Mouse (Mus musculus) small intestine, adult 2 months (tissue): ENCODE data around the gene Nostrin. TPM values are rescaled to one million over a fixed set of nuclear protein-coding genes. Genes with fewer than 3 reads are reported as not detected.

Source experiments
- H3K27ac ChIP-seq: fragments of 200-500 bp; 2 replicates; pipeline ENCODE4 v1.5.1; 2012; ENCODE audit warnings: low read depth, low read length, control low read depth, inconsistent platforms; ENCODE audit not compliant: insufficient read depth
- H3K27me3 ChIP-seq: fragments of 200-500 bp; 2 replicates; pipeline ENCODE4 v1.6.1; 2012; ENCODE audit warnings: mild to moderate bottlenecking, moderate library complexity, low read length, inconsistent platforms; ENCODE audit not compliant: control insufficient read depth, insufficient read depth
- H3K36me3 ChIP-seq: fragments of 200-500 bp; 2 replicates; pipeline ENCODE4 v1.6.1; 2012; ENCODE audit warnings: mild to moderate bottlenecking, low read length, control low read depth, inconsistent platforms; ENCODE audit not compliant: control insufficient read depth, insufficient read depth
- H3K4me1 ChIP-seq: fragments of 200-500 bp; 2 replicates; pipeline ENCODE4 v1.6.1; 2012; ENCODE audit warnings: low read length, inconsistent platforms, mixed read lengths; ENCODE audit not compliant: control insufficient read depth, insufficient read depth, insufficient read length
- H3K4me3 ChIP-seq: fragments of 200-500 bp; 2 replicates; pipeline ENCODE4 v1.5.1; 2012; ENCODE audit warnings: low read depth, mild to moderate bottlenecking, control low read depth, inconsistent platforms, low read length, moderate library complexity
- CTCF ChIP-seq: fragments of 200-500 bp; IDR thresholded peaks from 2 replicates; pipeline ENCODE4 v1.5.1; 2012; ENCODE audit warnings: low read depth, mild to moderate bottlenecking, control low read depth, inconsistent platforms, low read length, moderate library complexity, mixed read lengths; ENCODE audit not compliant: insufficient replicate concordance, insufficient read length; ENCODE audit errors: extremely low read depth
- POLR2A ChIP-seq: fragments of 200-500 bp; IDR thresholded peaks from 2 replicates; pipeline ENCODE4 v1.6.1; 2012; ENCODE audit warnings: low read depth, mild to moderate bottlenecking, control low read depth, inconsistent platforms, low read length, moderate library complexity
- WGBS: fragments of 180-500 bp; shearing (Covaris S2); methylation state at CpG from one replicate; pipeline ENCODE4 v1.1.7; 2018; 5-methylcytosine and 5-hydroxymethylcytosine counted together
- polyA plus RNA-seq: library from polyadenylated mRNA; depleted of rRNA; stranded (reverse); fragments of >200 nt; gene quantifications from 2 replicates; pipeline ENCODE4 v1.2.3, GENCODE M21; 2012

Nostrin gene
- polyA plus RNA-seq, 1 experiment, result 6.3 TPM

DNA sequence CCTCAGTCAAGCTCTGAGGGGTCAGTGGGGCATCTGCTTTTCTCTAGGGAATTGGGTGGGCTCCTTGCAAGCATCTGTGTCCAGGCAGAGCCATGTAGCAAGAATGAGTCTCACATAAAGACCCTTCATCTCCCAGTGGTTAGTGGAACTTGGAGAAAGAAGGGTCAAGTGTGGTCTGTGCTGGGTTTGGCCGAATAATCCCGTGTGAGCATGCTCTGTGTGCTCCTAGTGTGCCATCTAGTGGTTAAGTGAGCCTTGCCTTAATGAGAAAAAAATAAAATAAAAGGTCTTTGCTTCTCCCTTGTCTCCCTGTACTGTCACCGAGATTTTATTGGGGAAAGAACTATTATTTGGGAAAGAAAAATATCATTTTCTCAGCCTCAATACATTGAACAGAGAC lies 34.9 kb upstream of the Nostrin start:
- no peak overlapping the region for H3K27ac ChIP-seq

DNA sequence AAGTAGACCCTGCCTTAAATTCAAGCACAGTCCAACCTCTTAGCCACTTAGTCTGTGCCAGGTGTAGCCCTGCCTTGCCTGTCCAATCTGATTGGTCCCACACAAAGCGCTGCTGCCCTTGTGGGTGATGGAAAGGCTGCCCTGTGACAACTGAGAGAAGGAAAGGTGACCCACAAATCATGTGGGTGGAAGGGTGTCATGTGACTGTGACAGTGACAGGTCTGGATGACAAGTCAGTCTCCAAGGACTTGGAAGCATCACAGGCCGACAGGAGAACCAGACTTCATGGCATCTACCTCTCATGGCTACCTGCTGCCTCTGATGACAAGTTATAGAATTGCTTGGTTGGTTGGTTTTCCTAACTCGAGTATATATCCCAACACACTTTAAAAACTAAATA lies 32.1 kb upstream of the Nostrin start:
- Histone ChIP-seq H3K4me1 (no peaks in the 10 kb centered on the region), H3K36me3 (peaks cover 11% of the 10 kb centered on the region), H3K27me3 (no peaks in the 10 kb centered on the region), H3K4me3 (no peak overlapping the region), H3K27ac (no peak overlapping the region)
- WGBS, result 87% methylated on average over 3 of the region's 3 CpGs
- TF ChIP-seq CTCF, result no peak
- TF ChIP-seq POLR2A, result no peak

More for the DNA sequence above, 34.9 kb upstream of the Nostrin start:
- WGBS, result 14% methylated on average over 3 of the region's 3 CpGs
- Histone ChIP-seq H3K36me3 (peaks cover 9% of the 10 kb centered on the region), H3K27me3 (no peaks in the 10 kb centered on the region), H3K4me3 (no peak overlapping the region), H3K4me1 (no peaks in the 10 kb centered on the region)
- TF ChIP-seq CTCF (peak; percentile 63; the same call in 1 of the 2 replicates), POLR2A (no peak)

DNA sequence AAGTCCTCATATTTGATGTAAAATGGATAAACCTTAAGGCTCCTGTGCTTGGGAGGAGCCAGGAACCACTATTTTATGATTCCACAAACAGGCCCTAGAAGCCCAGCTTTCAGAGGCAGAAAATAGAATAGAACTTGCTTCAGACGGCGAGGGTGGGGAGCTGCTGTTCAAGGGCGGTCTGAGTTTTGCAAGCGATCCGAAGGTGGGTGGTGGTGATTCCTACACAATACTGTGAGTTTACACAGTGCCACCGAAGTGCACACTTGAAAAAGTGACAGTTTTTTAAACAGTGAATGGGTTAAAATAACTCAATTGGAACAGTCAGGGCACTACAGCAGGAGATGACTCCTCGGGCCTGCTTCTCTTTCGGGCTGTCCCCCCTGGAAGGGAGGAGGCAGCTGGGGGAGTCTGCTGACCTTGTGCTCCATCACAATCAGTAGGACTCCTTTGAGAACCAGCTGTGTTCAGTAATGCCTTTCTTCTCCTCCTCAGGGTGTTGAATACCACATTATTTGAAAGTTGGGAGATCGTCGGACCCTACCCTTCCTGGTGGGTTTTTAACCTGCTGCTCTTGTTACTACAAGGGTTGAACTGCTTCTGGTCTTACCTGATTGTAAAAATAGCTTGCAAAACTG lies 31.0 kb upstream of the Nostrin start:
- no peak overlapping the region for H3K4me3 ChIP-seq
- no peak for TF ChIP-seq CTCF
- TF ChIP-seq POLR2A, result no peak
- no peak overlapping the region for H3K27ac ChIP-seq
- 83% methylated on average over 10 of the region's 10 CpGs for WGBS
- H3K27me3 ChIP-seq, result no peaks in the 10 kb centered on the region
- peaks cover 19% of the 10 kb centered on the region for H3K36me3 ChIP-seq
- H3K4me1 ChIP-seq, result no peaks in the 10 kb centered on the region

DNA sequence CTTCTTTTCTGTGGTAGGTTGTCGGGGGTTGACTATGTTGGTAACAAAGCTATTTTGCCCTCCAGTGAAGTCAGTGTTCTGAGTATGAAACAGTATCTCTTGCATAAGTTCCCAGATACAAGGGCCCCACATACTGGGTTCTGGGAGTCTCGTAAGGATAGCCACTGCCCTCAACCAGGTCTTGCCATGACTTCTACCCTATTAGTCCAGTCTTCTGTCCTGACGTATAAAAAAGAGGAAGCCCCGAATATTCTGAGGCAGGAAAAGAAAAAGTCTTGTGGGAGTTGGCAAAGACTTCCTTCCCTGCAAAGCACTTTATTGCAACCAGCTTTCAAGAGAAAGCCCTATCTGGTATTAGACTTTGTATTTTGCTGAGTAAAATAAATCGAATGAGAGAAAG lies 26.4 kb upstream of the Nostrin start:
- H3K36me3 ChIP-seq, result peaks cover 28% of the 10 kb centered on the region
- no peaks in the 10 kb centered on the region for H3K4me1 ChIP-seq
- H3K27ac ChIP-seq, result no peak overlapping the region
- no peak for TF ChIP-seq POLR2A
- no peak for TF ChIP-seq CTCF
- no peak overlapping the region for H3K4me3 ChIP-seq
- H3K27me3 ChIP-seq, result no peaks in the 10 kb centered on the region
- 59% methylated on average over 5 of the region's 5 CpGs for WGBS

DNA sequence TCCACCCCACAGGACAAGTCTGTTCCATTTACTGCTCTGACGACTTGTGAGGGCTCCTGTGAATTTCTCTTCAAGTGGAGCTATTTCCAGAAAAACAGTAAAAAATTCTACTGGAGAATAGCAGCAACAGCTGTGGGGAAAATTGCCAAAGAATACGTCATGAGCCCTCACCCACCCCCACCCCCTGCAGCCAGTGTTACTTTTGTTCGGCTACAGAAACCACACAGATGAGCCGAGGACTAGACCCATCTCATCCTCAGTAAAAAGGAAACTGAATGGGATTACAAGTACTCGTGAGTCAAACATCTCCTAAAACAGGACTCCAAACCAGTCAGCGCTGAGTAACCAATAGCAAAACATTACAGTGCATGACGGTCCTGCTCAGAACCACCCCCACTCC lies 25.9 kb upstream of the Nostrin start:
- no peak for TF ChIP-seq CTCF
- TF ChIP-seq POLR2A, result no peak
- Histone ChIP-seq H3K4me1 (no peaks in the 10 kb centered on the region), H3K36me3 (peaks cover 24% of the 10 kb centered on the region), H3K27me3 (no peaks in the 10 kb centered on the region), H3K27ac (no peak overlapping the region), H3K4me3 (no peak overlapping the region)
- 77% methylated on average over 7 of the region's 7 CpGs for WGBS

DNA sequence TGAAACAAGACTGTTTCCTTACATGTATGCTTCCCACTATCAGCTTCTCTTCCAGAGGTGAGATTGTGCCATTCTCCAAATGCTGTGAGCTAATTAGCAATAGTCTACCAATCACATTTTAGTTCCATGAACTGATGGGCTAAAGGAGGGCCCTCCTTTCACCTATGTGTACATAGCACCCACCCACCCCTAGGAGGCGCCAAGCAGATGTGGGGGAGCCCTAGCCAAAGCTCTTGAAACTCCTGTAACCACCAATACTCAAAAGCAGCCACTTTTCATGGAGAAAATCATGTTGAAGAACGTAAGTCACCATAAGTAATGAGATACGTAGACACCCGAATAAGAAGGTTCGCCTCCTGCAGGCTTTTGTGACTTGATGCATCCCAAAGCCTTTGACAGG lies 23.0 kb upstream of the Nostrin start:
- H3K4me1 ChIP-seq, result no peaks in the 10 kb centered on the region
- H3K4me3 ChIP-seq, result no peak overlapping the region
- TF ChIP-seq POLR2A, result no peak
- peak; percentile 29; the same call in 1 of the 2 replicates for TF ChIP-seq CTCF
- H3K27me3 ChIP-seq, result no peaks in the 10 kb centered on the region
- no peak overlapping the region for H3K27ac ChIP-seq
- peaks cover 21% of the 10 kb centered on the region for H3K36me3 ChIP-seq
- 95% methylated on average over 5 of the region's 5 CpGs for WGBS

DNA sequence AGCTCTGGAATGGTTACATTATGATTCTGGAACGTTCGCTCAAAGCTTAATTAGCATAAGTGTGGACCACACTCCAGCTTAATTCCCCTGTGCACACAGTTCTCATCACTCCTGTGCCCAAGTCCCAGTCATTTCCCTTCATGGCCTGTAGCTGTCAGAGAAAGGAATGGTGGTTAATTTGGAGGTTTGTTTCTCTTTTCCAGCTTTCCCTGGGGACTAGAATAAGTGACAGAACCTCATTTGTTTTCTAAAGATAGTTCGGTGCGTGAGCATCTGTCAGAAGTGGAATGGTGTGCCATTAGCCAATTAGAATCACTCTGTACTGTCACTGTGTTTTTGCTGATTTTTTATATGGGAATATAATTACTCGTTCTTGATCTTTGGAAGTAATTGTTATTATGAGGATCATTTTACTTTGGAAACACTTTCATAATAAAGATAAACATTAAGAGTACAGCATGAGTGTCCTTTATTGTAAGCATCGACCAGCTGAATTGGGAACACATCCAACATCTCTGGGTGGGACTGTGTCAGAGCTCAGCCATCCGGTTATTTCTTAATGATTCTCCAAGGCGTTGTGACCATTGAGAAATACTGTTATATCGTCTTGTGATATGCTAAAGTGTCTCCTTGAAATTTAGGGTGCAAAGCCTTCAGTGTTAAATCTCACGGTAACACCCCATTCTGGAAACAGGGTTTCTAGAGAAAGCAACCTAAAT lies 21.6 kb upstream of the Nostrin start:
- no peak overlapping the region for H3K27ac ChIP-seq
- no peaks in the 10 kb centered on the region for H3K27me3 ChIP-seq
- no peak overlapping the region for H3K4me3 ChIP-seq
- TF ChIP-seq POLR2A (no peak), CTCF (no peak)
- 78% methylated on average over 10 of the region's 10 CpGs for WGBS
- H3K36me3 ChIP-seq, result peaks cover 14% of the 10 kb centered on the region; the same call in 1 of the 2 replicates
- no peaks in the 10 kb centered on the region for H3K4me1 ChIP-seq

DNA sequence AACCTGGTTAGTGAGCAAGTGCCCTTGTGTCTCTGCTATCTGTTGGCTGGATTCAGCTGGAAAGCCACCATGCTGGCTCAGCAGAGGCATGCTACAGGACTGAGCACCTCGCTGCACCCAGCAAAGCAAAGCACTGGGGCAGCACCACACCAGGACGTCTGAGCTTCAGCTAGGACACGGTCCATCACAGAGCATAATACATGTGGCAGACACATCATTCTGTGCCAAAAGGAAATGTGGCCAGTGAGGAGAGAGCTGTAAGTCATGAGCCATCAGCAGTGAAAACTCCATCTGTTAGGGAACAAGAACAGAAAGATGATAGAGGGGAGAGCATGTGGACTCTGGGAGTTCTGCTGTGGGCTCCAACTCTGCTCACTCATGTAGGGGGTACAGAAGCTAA lies 19.7 kb upstream of the Nostrin start:
- Histone ChIP-seq H3K4me3 (no peak overlapping the region), H3K36me3 (peaks cover 8% of the 10 kb centered on the region; the same call in 1 of the 2 replicates), H3K27me3 (no peaks in the 10 kb centered on the region), H3K4me1 (no peaks in the 10 kb centered on the region), H3K27ac (no peak overlapping the region)
- 86% methylated on average over 3 of the region's 3 CpGs for WGBS
- TF ChIP-seq POLR2A (no peak), CTCF (no peak)
